ENCODE assay signal across 20 mouse cellular contexts in genomic region chr11:67104242-67104641, GRCm38 (mm10). TPM values are rescaled to one million over a fixed set of nuclear protein-coding genes. Genes with fewer than 3 reads are reported as not detected.
DNase-seq lines count a peak whose midpoint lies in the region; ATAC-seq and TF ChIP-seq lines count a peak whose summit lies in the region.
"Had no signal": no experiment of that assay in that cellular context is flagged by ENCODE, and none has a peak within 500 bp of the region (broad histone marks: within the 10 kb centered on the region; RNA-seq: fewer than 3 reads in every experiment).

No protein-coding gene starts in this region.

- TF ChIP-seq CTCF in heart, adult 2 months (IDR thresholded peaks at IDR 0.05) = no peak
- TF ChIP-seq CTCF in CH12.LX (conservative IDR thresholded peaks at IDR 0.05 in 1 of 2, IDR thresholded peaks at IDR 0.05 in 1 of 2; ENCODE audit: low read depth in 2 of 2, low read length in 2 of 2) = no peak

- no peak for TF ChIP-seq POLR2A in heart, adult 2 months (IDR thresholded peaks at IDR 0.05; ENCODE audit: insufficient read depth, low read depth, low read length)
- no peak for TF ChIP-seq POLR2A in CH12.LX (IDR thresholded peaks at IDR 0.05; ENCODE audit: low read depth, low read length)
- peak; percentile 48 for TF ChIP-seq POLR2A in myocyte (IDR thresholded peaks at IDR 0.05; ENCODE audit: insufficient read length, low read depth)

- no peaks in the 10 kb centered on the region for H3K79me2 ChIP-seq in heart, adult 2 months (replicated peaks; ENCODE audit: control insufficient read depth, insufficient read depth, low read length)
- H3K79me2 ChIP-seq in CH12.LX (replicated peaks; ENCODE audit: control insufficient read depth, extremely low read depth, insufficient read depth, poor library complexity, severe bottlenecking) (no peaks in the 10 kb centered on the region), myocyte (ENCODE audit: control insufficient read depth, insufficient read depth) (no peaks in the 10 kb centered on the region)

- TF ChIP-seq EP300 in heart, adult 2 months (IDR thresholded peaks at IDR 0.05; ENCODE audit: insufficient read depth, low read depth, low read length) = no peak
- TF ChIP-seq EP300 in CH12.LX (IDR thresholded peaks at IDR 0.05; ENCODE audit: low read length) = no peak

- TF ChIP-seq RAD21 in CH12.LX (IDR thresholded peaks at IDR 0.05; ENCODE audit: low read depth, low read length) = no peak

- intact Hi-C loops in heart, adult 2 months (cut with DNase I) = loop anchor here (5.0 kb wide), 1 partner anchor 82 kb away; no protein-coding TSS in a partner anchor

- no peaks in the 10 kb centered on the region for H3K36me3 ChIP-seq in heart, embryonic 11.5 days (ENCODE audit: control insufficient read depth, insufficient read depth, low read length)
- no peaks in the 10 kb centered on the region for H3K36me3 ChIP-seq in heart, adult 2 months (ENCODE audit: control insufficient read depth, insufficient read depth, low read length)
- H3K36me3 ChIP-seq in heart, embryonic 15.5 days = no peaks in the 10 kb centered on the region
- H3K36me3 ChIP-seq in CH12.LX (replicated peaks in 1 of 2; ENCODE audit: control insufficient read depth in 1 of 2, insufficient read depth in 1 of 2, low read length in 1 of 2) (no peaks in the 10 kb centered on the region), myocyte (ENCODE audit: control insufficient read depth, insufficient read depth) (no peaks in the 10 kb centered on the region)
- H3K36me3 ChIP-seq: embryonic facial prominence, embryonic 10.5 days; G1E; hindbrain, embryonic 13.5 days had no signal

- WGBS in heart, embryonic 11.5 days (ENCODE audit: insufficient replicate concordance) = 71% methylated on average over 1 of the region's 1 CpGs
- WGBS in heart, adult 2 months = 46% methylated on average over 1 of the region's 1 CpGs
- WGBS in heart, embryonic 15.5 days = 44% methylated on average over 1 of the region's 1 CpGs

- ATAC-seq in heart, embryonic 11.5 days (replicated peaks; ENCODE audit: insufficient number of reproducible peaks, low FRiP score, low TSS enrichment) = no peak
- no peak for ATAC-seq in heart, embryonic 15.5 days (replicated peaks; ENCODE audit: insufficient number of reproducible peaks, insufficient read depth, low FRiP score, low read depth)
- ATAC-seq: forebrain, embryonic 14.5 days; hindbrain, postnatal 0 days had no signal

- H3K9me3 ChIP-seq in heart, embryonic 11.5 days (replicated peaks; ENCODE audit: control insufficient read depth, low read length) = no peaks in the 10 kb centered on the region
- H3K9me3 ChIP-seq in heart, embryonic 15.5 days (replicated peaks) = no peaks in the 10 kb centered on the region
- H3K9me3 ChIP-seq in CH12.LX (replicated peaks; ENCODE audit: low read length) = no peaks in the 10 kb centered on the region
- H3K9me3 ChIP-seq: embryonic facial prominence, embryonic 10.5 days; hindbrain, embryonic 13.5 days had no signal

- H3K27ac ChIP-seq in heart, embryonic 11.5 days (ENCODE audit: low read depth, low read length) = peak overlapping the region; percentile 35; the same call in 1 of the 2 replicates
- no peak overlapping the region for H3K27ac ChIP-seq in heart, adult 2 months
- peak overlapping the region; percentile 53 for H3K27ac ChIP-seq in heart, embryonic 15.5 days
- no peak overlapping the region for H3K27ac ChIP-seq in CH12.LX (ENCODE audit: insufficient read depth, low read depth)
- H3K27ac ChIP-seq: embryonic facial prominence, embryonic 10.5 days; hindbrain, embryonic 13.5 days; hindbrain, postnatal 0 days had no signal

- dilution Hi-C loops in CH12.LX (cut with MboI; ENCODE audit: extremely low pct_ligation_motif_present, extremely low pct_unique_long_range_greater_than_20kb, low sequenced_read_pairs) = no loop called here

- in situ Hi-C loops in CH12.LX (cut with MboI; ENCODE audit: low pct_ligation_motif_present, low pct_unique_long_range_greater_than_20kb, low sequenced_read_pairs) = no loop called here

- H3K4me1 ChIP-seq in heart, embryonic 11.5 days (ENCODE audit: control insufficient read depth, insufficient read depth, low read length) = peaks cover 13% of the 10 kb centered on the region
- no peaks in the 10 kb centered on the region for H3K4me1 ChIP-seq in heart, adult 2 months (ENCODE audit: control insufficient read depth, insufficient read depth, low read length)
- peaks cover 13% of the 10 kb centered on the region for H3K4me1 ChIP-seq in heart, embryonic 15.5 days (replicated peaks)
- peaks cover 11 to 14% of the 10 kb centered on the region in 2 experiments for H3K4me1 ChIP-seq in CH12.LX (ENCODE audit: control insufficient read depth in 1 of 2, insufficient read depth in 2 of 2)

- H3ac ChIP-seq in myocyte (ENCODE audit: control insufficient read depth, insufficient read length) = no peak overlapping the region

- peaks cover 5% of the 10 kb centered on the region for H3K27me3 ChIP-seq in heart, embryonic 11.5 days (ENCODE audit: control insufficient read depth, insufficient read depth, low read length)
- H3K27me3 ChIP-seq in heart, adult 2 months (ENCODE audit: control insufficient read depth, insufficient read depth, low read length) = no peaks in the 10 kb centered on the region
- H3K27me3 ChIP-seq in heart, embryonic 15.5 days = peaks cover 7% of the 10 kb centered on the region
- H3K27me3 ChIP-seq in CH12.LX (replicated peaks) (peaks cover 10% of the 10 kb centered on the region), myocyte (ENCODE audit: control insufficient read depth, insufficient read depth, insufficient read length) (no peaks in the 10 kb centered on the region)
- H3K27me3 ChIP-seq: hindbrain, embryonic 13.5 days had no signal

- H3K4me2 ChIP-seq in heart, embryonic 11.5 days = no peak overlapping the region
- H3K4me2 ChIP-seq in heart, embryonic 15.5 days = no peak overlapping the region
- H3K4me2 ChIP-seq in CH12.LX (ENCODE audit: insufficient read depth, low read depth, poor library complexity, severe bottlenecking) (peak overlapping the region; percentile 27; the same call in 1 of the 2 replicates), myocyte (ENCODE audit: low read depth) (peak overlapping the region; percentile 35)
- H3K4me2 ChIP-seq: hindbrain, embryonic 13.5 days had no signal

- peak overlapping the region; percentile 4; the same call in 1 of the 2 replicates for H3K9ac ChIP-seq in heart, embryonic 11.5 days (ENCODE audit: low read depth, low read length)
- no peak overlapping the region for H3K9ac ChIP-seq in heart, adult 2 months (ENCODE audit: low read depth, low read length)
- H3K9ac ChIP-seq in heart, embryonic 15.5 days = no peak overlapping the region
- H3K9ac ChIP-seq in CH12.LX (ENCODE audit: insufficient read depth, low read depth) = no peak overlapping the region
- H3K9ac ChIP-seq: hindbrain, embryonic 13.5 days had no signal

- no peak for DNase-seq in heart, adult 2 months
- DNase-seq in heart, adult 9 months (ENCODE audit: low spot score in 2 of 2) = no peak
- DNase-seq in CH12.LX (ENCODE audit: extremely low read depth) = no peak
- DNase-seq: adrenal gland, adult 8-10 months; adrenal gland, postnatal 36 days; cerebellum, adult 2 months; cerebellum, postnatal 10 days; gastrocnemius, postnatal 10 days; kidney, adult 11 months; kidney, adult 9 months had no signal

- no peak overlapping the region for H3K4me3 ChIP-seq in heart, embryonic 11.5 days (ENCODE audit: low read depth, low read length)
- no peak overlapping the region for H3K4me3 ChIP-seq in heart, adult 2 months
- no peak overlapping the region for H3K4me3 ChIP-seq in heart, embryonic 15.5 days
- H3K4me3 ChIP-seq in CH12.LX (replicated peaks in 1 of 3; ENCODE audit: low read depth in 2 of 3, low read length in 2 of 3, poor library complexity in 1 of 3) = no peak overlapping the region
- no peak overlapping the region for H3K4me3 ChIP-seq in myocyte
- H3K4me3 ChIP-seq: embryonic facial prominence, embryonic 10.5 days; hindbrain, embryonic 13.5 days had no signal

TF ChIP-seq in CH12.LX, 34 proteins besides CTCF, POLR2A, EP300 and RAD21 (continues in another document):
- TF ChIP-seq MYC (IDR thresholded peaks at IDR 0.05; ENCODE audit: low read depth, low read length) = no peak
- no peak for TF ChIP-seq MXI1 (IDR thresholded peaks at IDR 0.05; ENCODE audit: low read depth, low read length)
- no peak for TF ChIP-seq ELF1 (IDR thresholded peaks at IDR 0.05; ENCODE audit: low read depth, low read length)
- no peak for TF ChIP-seq PAX5 (IDR thresholded peaks at IDR 0.05; ENCODE audit: low read length)

TF ChIP-seq in myocyte, 11 proteins besides CTCF, POLR2A, EP300 and RAD21 (continues in another document):
- TF ChIP-seq POLR2AphosphoS2 (IDR thresholded peaks at IDR 0.05; ENCODE audit: insufficient read length, low read depth) = peak; percentile 92
- no peak for TF ChIP-seq MYOD1 (IDR thresholded peaks at IDR 0.05; ENCODE audit: control insufficient read depth in 1 of 3, insufficient read length in 2 of 3, low read depth in 2 of 3)
- TF ChIP-seq TCF3 (IDR thresholded peaks at IDR 0.05; ENCODE audit: insufficient read length, low read depth) = no peak
- TF ChIP-seq MAX (IDR thresholded peaks at IDR 0.05; ENCODE audit: low read depth) = no peak

RNA-seq across cellular contexts. Expression of gene Myh3, which starts 26.1 kb away (rescaled TPM):
- polyA plus RNA-seq in heart, embryonic 11.5 days (2014; fragmentation: Nextera tagmentation; extraction: Ambion mirVana) = 0.44 and 0.56 TPM in 2 replicates
- not detected for total RNA-seq in heart, adult 2 months (2021)
- polyA plus RNA-seq in heart, adult 2 months (2012; rRNA removed) = not detected in 2 replicates
- polyA plus RNA-seq in heart, embryonic 15.5 days (2015; fragmentation: Nextera tagmentation; extraction: Ambion mirVana) = 0.74 and 1.5 TPM in 2 replicates
- total RNA-seq in CH12.LX (2012; rRNA removed) = 0.55 and 0.64 TPM in 2 replicates
- 0.08 and 0.12 TPM in 2 replicates for total RNA-seq in CH12.LX (2014; rRNA removed)
- polyA plus RNA-seq in CH12.LX (2012; ENCODE audit: insufficient read length, low read depth) = 0.26 and 0.29 TPM in 2 replicates
- 876 TPM for polyA plus RNA-seq in myocyte (2012; fragmentation: generic; extraction: Trizol)
- total RNA-seq: G1E; hematopoietic stem cell, adult 5-6 weeks had no signal
- polyA plus RNA-seq: G1E; gonadal fat pad, adult 2 months had no signal

RNA-seq across cellular contexts. Expression of gene Sco1, which starts 51.8 kb away (rescaled TPM):
- polyA plus RNA-seq in heart, embryonic 11.5 days (2014; fragmentation: Nextera tagmentation; extraction: Ambion mirVana) = 24.2 and 24.9 TPM in 2 replicates
- total RNA-seq in heart, adult 2 months (2021) = 10 to 100 TPM; 18.3 to 20.1 TPM
- polyA plus RNA-seq in heart, adult 2 months (2012; rRNA removed) = 7.8 and 12.0 TPM in 2 replicates
- 17.5 and 19.2 TPM in 2 replicates for polyA plus RNA-seq in heart, embryonic 15.5 days (2015; fragmentation: Nextera tagmentation; extraction: Ambion mirVana)
- total RNA-seq in CH12.LX (2012; rRNA removed) (20.4 and 23.0 TPM in 2 replicates), CH12.LX (2014; rRNA removed) (32.7 and 35.9 TPM in 2 replicates)
- polyA plus RNA-seq in CH12.LX (2012; ENCODE audit: insufficient read length, low read depth) (15.4 and 18.7 TPM in 2 replicates), myocyte (2012; fragmentation: generic; extraction: Trizol) (14.7 TPM)

RNA-seq across cellular contexts. Expression of gene Adprm, which starts 51.8 kb away (rescaled TPM):
- 18.9 and 21.2 TPM in 2 replicates for polyA plus RNA-seq in heart, embryonic 11.5 days (2014; fragmentation: Nextera tagmentation; extraction: Ambion mirVana)
- total RNA-seq in heart, adult 2 months (2021) = 10 to 100 TPM; 10.8 to 14.6 TPM
- 9.8 and 20.6 TPM in 2 replicates for polyA plus RNA-seq in heart, adult 2 months (2012; rRNA removed)
- polyA plus RNA-seq in heart, embryonic 15.5 days (2015; fragmentation: Nextera tagmentation; extraction: Ambion mirVana) = 16.4 and 18.9 TPM in 2 replicates
- total RNA-seq in CH12.LX (2012; rRNA removed) (31.2 and 36.4 TPM in 2 replicates), CH12.LX (2014; rRNA removed) (51.0 and 53.8 TPM in 2 replicates)
- polyA plus RNA-seq in CH12.LX (2012; ENCODE audit: insufficient read length, low read depth) (43.4 and 56.7 TPM in 2 replicates), myocyte (2012; fragmentation: generic; extraction: Trizol) (13.1 TPM)

Comparison
In these comparisons a context has a peak if more than half of its experiments do, and no peak if none do; other contexts are left out.
1. H3K27ac ChIP-seq: peak in heart, embryonic 11.5 days (single experiment) and heart, embryonic 15.5 days (single experiment); none in heart, adult 2 months (single experiment) and CH12.LX (single experiment).
2. H3K4me2 ChIP-seq: peak in CH12.LX (single experiment) and myocyte (single experiment); none in heart, embryonic 11.5 days (single experiment) and heart, embryonic 15.5 days (single experiment).
3. RNA of gene Myh3, which starts 26.1 kb away (polyA plus RNA-seq): 876 TPM in myocyte (single experiment); 0.74 to 1.5 TPM in heart, embryonic 15.5 days, 0.44 to 0.56 TPM in heart, embryonic 11.5 days, 0.26 to 0.29 TPM in CH12.LX and not detected in heart, adult 2 months; every median in the first group is over 100 times any median in the second.